35 mouse cellular contexts compared by ENCODE assay signal in genomic region chr3:116277146-116277545, GRCm38 (mm10). TPM values are rescaled to one million over a fixed set of nuclear protein-coding genes. Genes with fewer than 3 reads are reported as not detected.
"Had no signal": no experiment of that assay in that cellular context is flagged by ENCODE, and none has a peak within 500 bp of the region (broad histone marks: within the 10 kb centered on the region; RNA-seq: fewer than 3 reads in every experiment).

No protein-coding gene starts in this region.

- H3K27me3 ChIP-seq: heart, embryonic 12.5 days; heart, embryonic 13.5 days; heart, embryonic 15.5 days; hindbrain, embryonic 12.5 days; hindbrain, embryonic 13.5 days; intestine, embryonic 15.5 days; kidney, embryonic 15.5 days had no signal

- H3K36me3 ChIP-seq: heart, embryonic 12.5 days; heart, embryonic 15.5 days; hindbrain, embryonic 13.5 days had no signal

- H3K4me1 ChIP-seq: hindbrain, embryonic 10.5 days; intestine, embryonic 15.5 days; kidney, embryonic 15.5 days had no signal

- ATAC-seq: inflammation-experienced regulatory T-cells, adult 6 months; intestine, embryonic 15.5 days; intestine, embryonic 16.5 days; intestine, postnatal 0 days had no signal

- H3K4me2 ChIP-seq: heart, embryonic 11.5 days; heart, embryonic 12.5 days; heart, embryonic 13.5 days; heart, embryonic 15.5 days; hindbrain, embryonic 12.5 days; hindbrain, embryonic 13.5 days; hindbrain, embryonic 14.5 days; intestine, embryonic 15.5 days; kidney, embryonic 15.5 days had no signal

- H3K27ac ChIP-seq: heart, adult 2 months; heart, embryonic 10.5 days; heart, embryonic 13.5 days; heart, embryonic 15.5 days; hindbrain, embryonic 10.5 days; hindbrain, embryonic 12.5 days; hindbrain, embryonic 13.5 days; hindbrain, embryonic 14.5 days; intestine, embryonic 15.5 days; kidney, embryonic 15.5 days; kidney, postnatal 0 days; layer of hippocampus, adult 2 months; left cerebral cortex, adult 2 months had no signal

- H3K9me3 ChIP-seq: heart, embryonic 10.5 days; heart, embryonic 12.5 days; heart, embryonic 13.5 days; heart, embryonic 15.5 days; hindbrain, embryonic 10.5 days; hindbrain, embryonic 12.5 days; hindbrain, embryonic 13.5 days; intestine, embryonic 15.5 days; kidney, embryonic 15.5 days had no signal

- H3K4me3 ChIP-seq: heart, adult 2 months; heart, embryonic 10.5 days; heart, embryonic 12.5 days; heart, embryonic 13.5 days; heart, embryonic 15.5 days; hindbrain, embryonic 10.5 days; hindbrain, embryonic 12.5 days; hindbrain, embryonic 13.5 days; intestine, embryonic 15.5 days; kidney, embryonic 15.5 days; layer of hippocampus, adult 2 months; left cerebral cortex, adult 2 months had no signal

- DNase-seq: heart, adult 2 months; heart, postnatal 10 days; heart, postnatal 14 days; heart, postnatal 36 days; heart, postnatal 4 days; kidney, adult 11 months; kidney, adult 18-20 months; kidney, adult 2 months; kidney, adult 8-10 months; kidney, adult 9 months; kidney, postnatal 10 days; kidney, postnatal 14 days; kidney, postnatal 25 days; kidney, postnatal 36 days; kidney, postnatal 4 days; layer of hippocampus, adult 9-11 months; layer of hippocampus, postnatal 36 days had no signal

- H3K9ac ChIP-seq: heart, embryonic 12.5 days; heart, embryonic 13.5 days; heart, embryonic 15.5 days; hindbrain, embryonic 12.5 days; hindbrain, embryonic 13.5 days; hindbrain, embryonic 14.5 days; intestine, embryonic 15.5 days; kidney, embryonic 15.5 days had no signal

RNA-seq across cellular contexts. Expression of gene Gpr88, which starts 23.8 kb away (rescaled TPM):
- total RNA-seq: hematopoietic stem cell, adult 5-6 weeks had no signal
- polyA plus RNA-seq: heart, embryonic 12.5 days; inflammation-experienced regulatory T-cells, adult 6 months had no signal
